ENCODE assay signal across 1 mouse cellular context in the genomic region with DNA sequence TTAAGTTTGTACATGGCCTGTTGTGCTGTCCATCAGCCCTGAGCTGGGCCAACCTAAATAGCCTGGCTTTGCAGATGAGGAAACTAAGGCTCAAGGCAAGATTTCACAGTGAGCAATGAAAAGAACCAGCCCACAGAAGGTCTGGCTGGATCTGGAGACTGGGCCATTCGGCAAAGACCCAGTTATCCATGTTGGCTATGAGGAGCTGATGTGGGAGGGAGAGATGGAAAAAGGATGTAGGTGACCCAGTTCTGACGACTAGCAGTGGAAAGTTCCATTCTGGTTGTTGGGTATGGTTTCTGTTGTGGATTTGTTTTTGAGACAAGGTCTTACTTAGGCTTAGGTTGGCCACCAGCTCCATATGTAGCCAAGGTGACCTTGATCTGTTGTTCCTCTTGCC.
TF ChIP-seq lines count a peak whose summit lies in the region.

No protein-coding gene starts in this region.

TF ChIP-seq in CH12.LX, 34 proteins besides CTCF, POLR2A, EP300 and RAD21 (continued from another document):
- no peak for TF ChIP-seq SIN3A (IDR thresholded peaks at IDR 0.05; ENCODE audit: low read length)
- TF ChIP-seq RCOR1 (conservative IDR thresholded peaks at IDR 0.05; ENCODE audit: low read depth, low read length), result no peak
- no peak for TF ChIP-seq MAX (IDR thresholded peaks at IDR 0.05; ENCODE audit: low read length)
